Mouse (Mus musculus): Measurements from ENCODE around the gene Umod.

Gene Umod

DNA sequence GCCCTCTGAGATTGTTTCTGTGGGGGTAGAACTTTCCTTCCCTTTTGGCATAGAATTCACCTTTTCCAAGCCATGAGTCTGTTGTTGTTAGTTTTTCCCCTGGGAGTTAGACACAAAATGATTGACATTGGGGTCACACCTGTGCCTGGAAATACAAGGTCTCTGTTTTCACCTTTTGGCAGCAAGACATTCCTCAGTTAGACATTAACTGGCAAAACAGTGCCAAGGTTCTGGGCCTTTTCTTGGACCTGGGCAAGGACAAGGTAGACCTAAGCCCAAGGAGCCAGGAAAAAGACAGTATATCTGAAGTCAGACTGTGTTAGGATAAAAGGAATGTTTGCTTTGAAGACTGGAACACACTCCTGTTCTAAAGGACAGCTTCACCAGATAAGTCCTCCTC, at the start of gene Umod:
TSS of gene Umod (minus strand) at position 27 of the 400 bp plus-strand sequence.
- no peak for DNase-seq (ENCODE audit: low spot score)

- no peak for DNase-seq (ENCODE audit: low spot score)
Observed at GRCm38 (mm10) chr7:119528617-119529016, 49.5 kb upstream of the Umod start.

GRCm38 (mm10) chr7:119527548-119527947, 48.5 kb upstream of the Umod start:
- DNase-seq (ENCODE audit: low spot score) = no peak

- DNase-seq (ENCODE audit: low spot score) = no peak
Observed at GRCm38 (mm10) chr7:119527135-119527534, 48.1 kb upstream of the Umod start.

DNA sequence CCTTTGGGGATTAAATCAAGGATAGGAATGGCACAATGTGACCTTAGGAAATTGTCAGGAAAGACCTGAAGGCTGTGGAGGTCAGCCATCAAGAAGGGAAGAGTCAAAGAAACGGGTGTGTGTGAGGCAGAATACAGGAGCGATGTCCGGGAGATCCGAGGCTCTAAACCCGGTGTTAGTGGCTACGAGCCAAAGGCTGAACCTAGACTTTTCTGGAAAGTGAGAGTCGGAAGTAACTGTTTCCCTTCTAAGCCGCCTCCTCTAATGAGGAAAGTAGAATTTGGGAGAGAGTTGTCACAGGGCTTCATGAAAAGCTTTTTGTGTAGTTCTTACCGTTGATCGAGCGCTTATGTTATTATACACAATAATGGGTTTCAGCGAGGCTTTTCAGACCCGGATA, 47.4 kb upstream of the Umod start:
- DNase-seq (ENCODE audit: low spot score) = no peak

- DNase-seq (ENCODE audit: low spot score) = no peak
Observed at GRCm38 (mm10) chr7:119525881-119526281, 46.8 kb upstream of the Umod start.

DNA sequence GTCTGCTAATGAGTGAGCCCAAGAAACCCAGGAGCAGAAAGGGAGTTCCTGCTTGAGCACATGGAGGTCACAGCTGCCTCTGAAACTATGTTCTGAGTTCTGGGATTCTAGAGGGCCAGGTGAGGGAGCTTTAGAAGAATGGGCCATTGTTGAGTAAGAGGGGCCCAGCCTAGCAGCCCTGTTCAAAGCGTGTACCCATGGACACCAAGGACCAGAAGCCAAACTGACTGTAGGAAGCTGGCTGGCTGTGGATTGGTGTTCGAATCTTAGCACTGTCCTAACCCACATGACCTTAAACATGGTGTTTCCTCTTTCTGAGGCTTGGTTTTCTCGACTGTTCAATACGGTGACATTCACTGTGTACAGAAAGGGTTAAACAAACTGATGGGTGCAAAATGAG, 44.3 kb upstream of the Umod start, which contains the start of gene Pdilt:
TSS of gene Pdilt (minus strand) at position 101 of the 400 bp plus-strand sequence.
- no peak for DNase-seq (ENCODE audit: low spot score)

DNA sequence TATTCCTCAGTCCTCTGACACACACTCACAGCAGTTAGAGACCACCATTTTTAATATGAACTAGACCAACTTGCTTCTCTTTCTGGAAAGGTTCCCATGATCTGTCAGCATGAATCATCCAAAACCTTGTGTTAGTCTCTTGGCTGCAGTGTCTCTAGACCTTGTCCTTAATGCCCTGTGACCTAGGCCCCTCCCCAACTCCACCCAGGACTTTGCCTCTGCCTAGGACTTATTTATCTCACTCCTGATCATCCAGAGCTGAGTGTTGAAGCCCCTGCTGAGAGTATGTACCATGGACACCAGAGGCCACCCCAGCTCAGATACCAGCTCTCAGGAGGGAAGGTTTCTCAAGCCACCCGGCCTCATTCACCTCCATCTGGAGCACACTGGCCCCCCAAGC, 43.3 kb upstream of the Umod start:
- no peak for DNase-seq (ENCODE audit: low spot score)

GRCm38 (mm10) chr7:119521816-119522215, 42.7 kb upstream of the Umod start:
- DNase-seq (ENCODE audit: low spot score) = no peak

DNA sequence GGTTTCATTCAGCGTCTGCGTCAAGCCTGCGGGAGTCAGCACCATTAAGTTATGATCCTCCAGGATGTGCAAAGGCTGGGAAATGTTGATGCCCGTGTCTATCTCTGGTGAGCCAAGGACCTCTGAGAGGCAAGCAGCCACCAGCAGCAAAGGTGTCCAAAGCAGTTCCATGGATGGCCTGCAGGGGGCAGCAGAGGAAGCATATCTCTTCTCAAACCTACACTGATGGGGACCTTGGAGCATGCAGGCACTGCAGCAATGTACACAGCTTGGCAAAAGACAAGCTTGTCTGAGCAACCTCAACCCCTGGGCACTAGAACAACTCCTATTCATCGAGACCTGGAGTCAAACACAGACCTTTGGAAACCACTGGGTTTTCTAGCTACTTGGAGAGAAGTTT, 40.6 kb upstream of the Umod start:
- peak; percentile 38 for DNase-seq (ENCODE audit: low spot score)

GRCm38 (mm10) chr7:119519163-119519562, 40.1 kb upstream of the Umod start, which contains the start of gene Acsm5:
Gene Acsm5 (plus strand): TSS chr7:119519463.
- no peak for DNase-seq (ENCODE audit: low spot score)

- no peak for DNase-seq (ENCODE audit: low spot score)
Observed at GRCm38 (mm10) chr7:119516272-119516558, 37.1 kb upstream of the Umod start.

GRCm38 (mm10) chr7:119515492-119516271, 36.6 kb upstream of the Umod start:
- peak; percentile 33 for DNase-seq (ENCODE audit: low spot score)

DNA sequence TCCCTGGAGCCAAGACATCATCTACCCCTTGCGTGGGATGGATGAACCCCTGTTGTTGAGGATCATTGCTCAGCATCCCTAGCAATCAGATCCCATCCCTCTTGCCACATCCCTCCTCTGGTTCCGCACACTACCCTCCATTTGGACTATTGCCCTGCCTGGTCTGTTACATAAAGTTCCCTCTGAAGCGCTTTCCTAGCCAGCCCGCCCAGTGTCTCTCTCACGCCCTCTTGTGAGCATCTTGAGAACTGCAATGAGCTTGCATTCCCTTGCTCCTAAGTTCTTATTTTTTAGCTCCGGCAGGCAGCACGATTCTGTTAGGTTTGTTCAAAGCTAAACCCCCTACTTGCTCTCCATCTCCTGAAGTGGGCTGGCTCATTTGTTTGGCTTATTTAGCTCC, 34.0 kb upstream of the Umod start:
- no peak for DNase-seq (ENCODE audit: low spot score)

- no peak for DNase-seq (ENCODE audit: low spot score)
Observed at GRCm38 (mm10) chr7:119511143-119511542, 32.1 kb upstream of the Umod start.

GRCm38 (mm10) chr7:119490041-119490780, 11.1 kb upstream of the Umod start:
- no peak for DNase-seq (ENCODE audit: low spot score)

DNA sequence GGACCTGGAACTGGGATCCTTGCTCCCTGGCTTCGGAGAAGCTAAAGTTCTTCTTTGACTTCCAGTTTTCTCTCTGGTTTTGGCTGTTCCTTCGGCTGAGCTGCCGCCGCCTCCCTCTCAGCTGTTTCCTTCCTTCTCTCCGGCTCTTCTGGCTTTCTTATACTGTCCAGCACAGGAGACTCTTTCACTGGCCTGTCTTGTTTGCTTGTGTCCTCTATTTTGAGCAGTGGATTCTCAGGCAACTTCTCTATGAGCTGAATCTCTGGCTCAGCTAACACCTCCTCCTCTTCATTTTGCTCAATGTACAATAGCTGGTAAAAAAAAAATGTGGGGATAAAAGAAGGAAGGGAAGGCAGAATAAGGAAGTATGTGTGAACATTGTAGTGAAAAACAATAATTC, 7.6 kb upstream of the Umod start:
- DNase-seq (ENCODE audit: low spot score) = no peak

GRCm38 (mm10) chr7:119484154-119484553, 5.1 kb upstream of the Umod start:
- DNase-seq (ENCODE audit: low spot score) = no peak

- DNase-seq (ENCODE audit: low spot score) = no peak
Observed at GRCm38 (mm10) chr7:119476500-119477389, 2.3 kb downstream of the Umod start.

DNA sequence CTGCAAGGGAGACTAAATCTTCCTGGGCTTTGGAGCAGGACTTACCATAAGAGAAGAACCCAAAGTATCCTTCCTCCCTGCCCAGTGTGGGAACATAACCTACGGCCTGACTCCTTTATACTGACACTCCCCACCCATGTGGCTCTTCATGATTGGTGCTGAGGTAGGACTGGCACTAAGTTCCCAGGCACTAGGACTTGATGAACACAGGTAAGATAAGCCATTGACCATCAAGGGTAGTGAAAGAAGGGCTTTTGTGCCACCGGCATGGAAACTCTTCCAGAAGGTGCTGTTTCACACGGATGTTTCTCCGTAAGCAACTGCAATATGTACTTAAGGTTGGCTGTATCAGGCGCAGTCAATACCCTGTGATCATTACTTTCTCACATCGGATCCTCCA, 19.9 kb downstream of the Umod start, which contains the start of gene Gp2:
TSS of gene Gp2 (minus strand) at position 101 of the 400 bp plus-strand sequence.
- no peak for DNase-seq (ENCODE audit: low spot score)

- no peak for DNase-seq (ENCODE audit: low spot score)
Observed at GRCm38 (mm10) chr7:119454192-119454591, 24.9 kb downstream of the Umod start.

DNA sequence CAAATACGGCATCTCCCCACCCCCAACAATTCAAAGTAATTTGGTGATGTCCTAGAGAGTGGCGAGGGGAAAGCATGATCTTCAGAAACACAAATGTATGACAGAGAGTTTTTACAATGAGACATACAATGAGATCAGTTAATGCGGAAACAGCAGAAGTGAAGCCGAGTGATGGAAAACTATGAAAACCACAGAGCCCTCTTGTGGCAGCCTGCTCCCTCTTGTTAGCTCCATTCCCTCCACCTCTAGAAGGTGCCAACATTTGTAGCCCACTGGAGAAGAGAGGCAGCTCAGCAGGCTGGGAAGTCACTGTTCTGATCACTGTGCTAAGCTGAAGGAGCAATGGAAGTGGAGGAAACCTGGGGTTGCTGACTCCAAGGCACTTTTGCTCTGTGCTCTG, 35.2 kb downstream of the Umod start:
- DNase-seq (ENCODE audit: low spot score) = no peak
